Mouse (Mus musculus): ENCODE measurements at regions not wholly inside any gene's neighbourhood (a gene's known extent, or its start where the extent isn't known, plus 50 kb on each side); places are given as distances from the start of the nearest gene placed in this dataset.

DNA sequence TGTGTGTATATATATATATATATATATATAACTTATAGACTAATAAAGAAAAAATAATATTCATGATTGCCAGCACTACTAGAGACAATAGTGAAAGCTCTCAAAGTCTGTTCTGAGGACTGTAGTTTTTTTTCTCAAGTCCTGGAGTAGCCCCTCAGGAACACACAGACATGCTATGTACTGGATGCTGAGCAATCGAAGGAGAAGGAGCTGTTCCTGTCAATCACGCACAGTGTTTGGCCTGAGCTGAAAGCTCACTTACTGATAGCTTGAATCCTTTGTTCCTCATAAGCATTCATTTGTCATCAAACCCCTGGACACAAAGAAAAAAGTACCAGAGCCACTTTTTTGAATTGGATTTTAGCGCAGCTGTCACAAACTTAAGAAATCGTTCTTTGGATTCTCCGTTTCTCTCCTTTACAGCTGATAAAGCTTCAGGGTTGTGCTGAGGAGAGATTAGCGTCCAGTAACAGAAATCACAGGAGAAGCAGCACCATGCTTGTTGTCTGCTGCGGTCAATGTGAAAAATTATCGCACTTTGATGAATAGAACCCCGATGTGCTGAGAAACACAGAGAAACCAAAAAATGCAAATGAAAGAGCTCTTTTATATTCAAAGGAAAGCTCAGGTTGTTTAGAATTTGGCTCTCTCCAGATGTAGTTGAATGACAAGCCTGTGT lies 702.2 kb upstream of the Tyrp1 start:
- DNase-seq: peak; percentile 23

GRCm38 (mm10) chr4:80140261-80140660 lies 693.7 kb upstream of the Tyrp1 start:
- peak; percentile 5 for DNase-seq

- DNase-seq: no peak
Measured at GRCm38 (mm10) chr4:80159842-80160241, 674.1 kb upstream of the Tyrp1 start.

- peak; percentile 61 for DNase-seq
Measured at GRCm38 (mm10) chr4:80173229-80173628, 660.7 kb upstream of the Tyrp1 start.

GRCm38 (mm10) chr4:80202223-80202622 lies 631.7 kb upstream of the Tyrp1 start:
- no peak for DNase-seq

DNA sequence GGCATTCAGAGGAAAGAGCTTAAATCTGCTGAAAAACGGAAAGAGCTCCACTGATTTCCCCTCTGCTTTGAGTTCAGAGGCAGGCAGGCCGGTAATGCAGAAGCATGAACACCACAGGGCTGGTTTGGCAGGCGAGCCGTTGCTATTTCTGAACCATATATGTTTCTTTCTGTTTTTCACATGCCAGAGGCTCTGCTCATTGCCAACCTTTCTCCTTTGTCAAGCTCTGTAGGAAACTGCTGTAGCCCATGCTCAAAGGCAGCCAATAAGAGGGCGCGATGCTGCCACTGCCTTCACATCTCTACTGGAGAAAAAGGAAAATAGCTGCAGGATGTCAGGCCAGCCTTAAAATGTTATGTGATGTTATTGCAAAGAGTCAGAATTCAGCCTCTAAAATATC lies 630.0 kb upstream of the Tyrp1 start:
- DNase-seq: no peak

DNA sequence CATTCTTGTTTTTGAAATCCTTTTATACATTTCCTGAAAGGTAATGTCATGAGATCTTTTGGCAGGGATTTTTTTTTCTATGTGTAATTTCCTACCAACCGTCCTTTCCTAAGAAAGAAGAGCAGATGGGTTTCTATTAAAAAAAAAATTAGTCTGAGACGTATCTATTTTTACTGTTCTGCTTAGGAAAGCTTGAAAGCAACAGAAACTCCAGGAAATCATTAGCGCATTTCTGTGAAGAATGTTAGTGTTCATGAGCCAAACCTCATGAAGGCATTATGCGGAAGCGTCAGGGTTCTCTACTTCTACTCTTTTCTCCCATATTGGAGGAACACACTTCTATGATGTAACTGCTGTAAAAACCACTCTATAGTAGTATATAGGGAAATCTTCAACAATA lies 629.5 kb upstream of the Tyrp1 start:
- no peak for DNase-seq
